Mouse (Mus musculus): ENCODE data around the gene Birc6.

Birc6 gene

GRCm38 (mm10) chr17:74527729-74528607 is at the start of gene Birc6:
Gene Birc6 (plus strand): TSS chr17:74528295.
- in situ Hi-C loops (cut with MboI, MseI): loop anchor here (10.0 kb wide), 1 partner anchor 1693 kb away; the partner anchor contains the start of gene Ypel5

GRCm38 (mm10) chr17:74480361-74481069 is 47.6 kb upstream of the Birc6 start:
- in situ Hi-C loops (cut with MboI, MseI): no loop called here

- in situ Hi-C loops (cut with MboI, MseI): no loop called here
Measured at GRCm38 (mm10) chr17:74489024-74489900, 38.8 kb upstream of the Birc6 start, which contains the start of gene Yipf4. Gene Yipf4 (plus strand): TSS chr17:74489493.

DNA sequence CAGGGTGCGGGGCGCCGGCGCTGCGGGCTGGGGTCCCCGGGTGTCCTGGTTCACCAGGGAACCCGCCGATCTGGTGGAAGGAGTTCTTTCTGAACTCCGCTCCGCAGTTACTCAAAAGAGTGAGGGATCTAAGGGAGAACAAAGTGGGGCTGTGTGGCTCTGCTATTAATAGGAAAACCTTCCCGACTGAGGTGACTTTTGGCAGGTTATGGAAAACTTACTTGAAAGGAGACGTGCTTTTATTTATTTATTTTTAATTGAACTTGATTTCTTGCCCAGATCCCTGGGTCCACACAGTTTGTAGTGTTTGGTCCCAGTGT is 38.2 kb upstream of the Birc6 start:
- in situ Hi-C loops (cut with MboI, MseI): no loop called here

- in situ Hi-C loops (cut with MboI, MseI): no loop called here
Measured at GRCm38 (mm10) chr17:74491565-74491964, 36.5 kb upstream of the Birc6 start.

DNA sequence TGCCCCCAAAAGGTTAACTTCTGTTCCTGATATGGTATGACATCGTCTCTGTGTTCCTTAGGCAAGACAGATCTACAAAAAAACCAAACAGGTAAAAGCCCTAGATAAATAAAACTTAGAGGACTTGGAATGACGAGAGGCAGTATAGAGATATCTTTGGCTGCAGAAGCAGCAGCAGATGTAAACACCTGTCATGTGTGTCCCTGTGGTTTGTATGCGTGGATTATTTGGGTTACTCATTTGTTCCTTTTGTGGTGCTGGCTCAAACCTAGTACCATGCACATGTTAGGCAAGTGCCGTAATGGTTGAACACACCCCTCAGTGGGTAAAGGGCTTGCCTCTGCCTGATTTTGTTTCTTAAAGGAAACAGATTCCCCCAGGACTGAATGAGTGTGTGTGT is 27.9 kb upstream of the Birc6 start:
- in situ Hi-C loops (cut with MboI, MseI): no loop called here

DNA sequence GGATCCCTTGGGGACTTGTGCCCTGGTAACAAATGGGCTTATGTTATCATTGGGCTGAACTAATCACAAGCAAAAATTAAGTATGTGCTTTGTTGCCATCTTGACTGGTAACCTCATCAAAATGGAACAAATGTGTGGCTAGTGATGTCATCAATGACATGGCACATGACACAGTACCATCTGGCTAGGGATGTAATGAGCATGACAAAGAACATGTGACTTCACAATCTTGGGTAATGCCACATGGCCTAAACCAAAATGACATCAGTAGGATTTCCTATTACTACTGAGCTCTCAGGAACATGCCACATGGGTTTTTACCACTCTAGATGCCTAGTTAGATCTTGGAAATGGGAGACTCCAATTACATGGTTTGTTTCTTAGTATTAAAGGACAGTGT is 27.0 kb upstream of the Birc6 start:
- in situ Hi-C loops (cut with MboI, MseI): no loop called here

DNA sequence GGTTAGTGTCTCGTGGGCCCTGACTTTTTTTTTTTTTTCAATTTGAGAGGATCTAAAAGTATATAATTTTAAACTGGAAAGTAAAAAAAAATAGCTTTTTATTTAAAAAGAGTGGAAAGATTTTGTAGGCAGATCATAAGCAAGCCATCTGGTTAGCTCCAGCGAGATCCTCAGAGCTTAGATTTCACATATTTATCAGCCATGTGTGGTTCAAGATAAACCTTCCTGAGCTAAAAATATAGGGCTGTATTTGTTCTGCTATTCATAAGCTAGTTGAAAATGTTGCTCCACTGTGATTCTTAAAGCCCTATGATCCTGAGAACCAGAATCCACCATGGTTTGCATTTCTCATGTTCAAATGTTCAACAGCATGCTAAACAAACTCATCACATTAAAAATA is 20.2 kb upstream of the Birc6 start:
- in situ Hi-C loops (cut with MboI, MseI): no loop called here

- in situ Hi-C loops (cut with MboI, MseI): no loop called here
Measured at GRCm38 (mm10) chr17:74508600-74508999, 19.5 kb upstream of the Birc6 start.

GRCm38 (mm10) chr17:74512308-74512707 is 15.8 kb upstream of the Birc6 start:
- in situ Hi-C loops (cut with MboI, MseI): no loop called here

- in situ Hi-C loops (cut with MboI, MseI): loop anchor here (10.0 kb wide), 1 partner anchor 1688 kb away; the partner anchor contains the start of gene Ypel5
Measured at GRCm38 (mm10) chr17:74522797-74523723, 5.0 kb upstream of the Birc6 start.

- in situ Hi-C loops (cut with MboI, MseI): loop anchor here (10.0 kb wide), 1 partner anchor 1691 kb away; the partner anchor contains the start of gene Ypel5
Measured at GRCm38 (mm10) chr17:74526117-74526516, 2.0 kb upstream of the Birc6 start.

- in situ Hi-C loops (cut with MboI, MseI): loop anchor here (10.0 kb wide), 1 partner anchor 1692 kb away; the partner anchor contains the start of gene Ypel5
Measured at GRCm38 (mm10) chr17:74526806-74527653, 1.1 kb upstream of the Birc6 start.

GRCm38 (mm10) chr17:74528648-74529532 is 795 bp downstream of the Birc6 start:
- in situ Hi-C loops (cut with MboI, MseI): loop anchor here (10.0 kb wide), 1 partner anchor 1694 kb away; the partner anchor contains the start of gene Ypel5

GRCm38 (mm10) chr17:74529533-74529824 is 1.4 kb downstream of the Birc6 start:
- in situ Hi-C loops (cut with MboI, MseI): loop anchor here (10.0 kb wide), 1 partner anchor 1695 kb away; the partner anchor contains the start of gene Ypel5

DNA sequence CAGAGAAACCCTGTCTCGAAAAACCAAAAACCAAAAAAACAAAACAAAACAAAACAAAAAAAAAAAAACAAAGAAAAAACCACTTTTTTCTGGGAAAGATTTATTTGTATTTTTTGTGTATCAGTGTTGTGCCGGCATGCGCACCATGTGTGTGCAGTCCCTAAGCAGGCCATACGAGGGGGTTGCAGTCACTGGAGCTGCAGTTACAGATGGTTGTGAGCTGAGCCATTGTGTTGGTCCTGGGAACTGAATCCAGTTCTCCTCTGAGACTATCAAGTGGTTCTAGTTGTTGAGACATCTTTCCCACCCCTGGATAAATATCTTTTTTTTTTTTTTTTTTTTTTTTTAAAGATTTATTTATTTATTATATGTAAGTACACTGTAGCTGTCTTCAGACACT is 6.9 kb downstream of the Birc6 start:
- in situ Hi-C loops (cut with MboI, MseI): no loop called here

GRCm38 (mm10) chr17:74537526-74537925 is 9.4 kb downstream of the Birc6 start:
- in situ Hi-C loops (cut with MboI, MseI): no loop called here

- in situ Hi-C loops (cut with MboI, MseI): no loop called here
Measured at GRCm38 (mm10) chr17:74543615-74544014, 15.5 kb downstream of the Birc6 start.

DNA sequence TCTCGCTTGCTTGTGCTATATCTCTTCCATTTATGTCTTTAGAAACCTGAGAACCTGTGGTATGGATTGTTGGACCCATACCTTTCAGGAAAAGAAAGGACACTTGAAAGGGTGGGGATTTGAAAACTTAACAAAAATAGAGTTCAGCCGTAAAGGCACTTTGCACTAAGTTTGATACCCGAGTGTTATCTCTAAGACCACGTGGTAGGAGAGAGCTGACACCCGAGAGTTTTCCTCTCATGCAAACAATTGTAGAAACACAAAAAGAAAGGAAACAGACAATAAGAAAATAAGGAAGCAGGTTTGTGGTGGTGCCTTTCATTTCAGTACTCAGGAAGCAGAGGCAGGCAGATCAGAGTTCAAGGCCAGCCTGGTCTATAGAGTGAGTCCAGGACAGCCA is 26.0 kb downstream of the Birc6 start:
- in situ Hi-C loops (cut with MboI, MseI): no loop called here
